Mouse (Mus musculus) fibroblast of lung, adult 2 months (primary cell): ENCODE data around the gene Pcdh19.

Experiments used
- DNase-seq: peaks from one replicate; pipeline ENCODE4 v3.0.0-alpha.2; 2011; ENCODE audit warnings: low read depth

Gene Pcdh19

DNA sequence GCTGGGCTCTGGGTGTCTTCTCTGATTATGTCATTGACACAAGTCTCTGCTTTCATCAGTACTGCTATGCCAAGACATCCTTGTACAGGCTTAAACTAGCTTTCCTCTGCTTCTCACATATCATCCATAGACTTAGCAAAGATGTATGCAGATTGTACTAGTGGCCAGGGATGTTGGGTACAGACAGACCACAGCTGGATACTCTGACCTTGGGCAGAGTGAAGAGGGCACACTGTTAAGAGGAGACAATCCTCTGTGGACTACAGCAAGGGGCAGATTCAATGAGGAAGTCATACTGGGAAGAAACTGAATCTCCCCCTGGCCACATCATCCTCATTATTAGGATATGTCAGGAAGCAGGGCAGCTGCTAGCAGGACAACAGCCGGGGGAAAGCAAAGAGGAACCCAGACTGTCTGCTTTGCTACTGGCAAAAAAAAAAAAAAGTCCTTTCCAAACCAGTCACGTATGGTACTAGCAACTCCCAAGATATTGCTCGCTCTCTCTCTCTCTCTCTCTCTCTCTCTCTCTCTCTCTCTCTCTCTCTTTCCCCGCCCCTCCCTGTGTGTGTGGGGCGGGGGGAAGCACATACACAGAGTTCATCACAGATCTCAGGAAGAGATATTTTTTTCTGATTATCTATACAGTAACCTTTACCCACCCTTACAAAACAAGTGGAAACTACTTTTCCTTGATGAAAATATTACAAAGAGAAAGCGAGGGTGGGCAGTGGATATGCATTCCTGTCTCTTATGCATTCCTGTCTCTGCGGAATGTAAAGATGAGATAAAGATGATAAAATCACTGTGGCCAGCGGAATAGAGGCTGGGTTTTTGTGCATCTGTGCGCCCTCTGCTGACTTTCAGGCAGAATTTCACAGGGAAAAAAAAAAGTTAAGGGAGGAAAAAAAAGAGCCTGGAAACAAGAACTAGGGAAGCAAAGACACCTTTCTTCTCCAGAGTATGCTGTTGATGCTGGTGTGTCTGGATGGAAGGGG is 31.2 kb downstream of the Pcdh19 start:
- DNase-seq: no peak

DNA sequence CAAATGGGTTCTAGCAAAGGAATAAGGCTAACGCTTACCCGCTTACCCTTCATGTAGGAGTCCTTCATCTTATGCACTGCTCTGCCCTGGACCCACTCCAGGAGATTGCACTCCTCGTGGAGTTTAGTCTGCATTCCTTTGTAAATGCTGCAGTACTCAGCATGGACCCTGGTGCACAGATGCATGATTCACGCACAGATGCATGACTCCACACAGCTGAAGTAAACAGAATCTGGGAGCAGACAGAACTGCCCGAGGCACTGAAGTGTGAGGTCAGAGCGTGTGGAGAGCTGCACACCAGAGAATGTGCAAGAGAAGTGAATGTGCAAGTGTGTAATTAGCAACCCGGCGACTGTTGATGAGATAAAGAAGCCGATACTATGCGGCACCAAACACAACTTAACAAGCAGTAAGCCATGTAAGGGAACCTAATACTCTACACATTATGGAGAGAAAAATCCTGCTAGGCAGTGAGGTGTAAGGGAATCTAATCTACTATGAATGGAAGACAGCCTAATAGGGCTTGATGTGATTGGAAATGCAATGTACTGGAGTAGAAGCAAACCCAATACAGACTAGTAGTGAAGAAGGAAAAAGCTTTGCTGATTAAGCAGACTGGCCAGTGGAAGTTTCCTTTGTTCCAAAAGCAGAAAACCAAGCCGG is 32.8 kb downstream of the Pcdh19 start:
- DNase-seq: no peak

DNA sequence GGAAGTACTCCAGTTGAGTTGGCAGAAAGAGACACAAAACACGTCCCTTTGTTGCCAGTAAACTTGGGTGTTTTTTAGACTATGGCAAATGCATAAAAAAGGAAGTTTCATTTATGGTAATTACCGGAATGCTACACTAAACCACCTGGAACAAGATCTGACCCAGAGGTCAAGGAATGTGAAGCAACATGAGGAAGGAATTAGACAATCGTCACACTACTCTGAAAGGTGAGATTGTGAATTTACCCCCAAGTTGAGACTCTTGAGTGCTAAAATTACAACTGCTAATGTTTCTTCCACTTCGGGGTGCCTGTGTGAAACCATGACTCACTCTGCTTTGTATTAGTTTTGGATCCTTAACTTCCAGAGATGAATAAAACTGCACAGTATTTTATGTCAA is 33.6 kb downstream of the Pcdh19 start:
- no peak for DNase-seq

DNA sequence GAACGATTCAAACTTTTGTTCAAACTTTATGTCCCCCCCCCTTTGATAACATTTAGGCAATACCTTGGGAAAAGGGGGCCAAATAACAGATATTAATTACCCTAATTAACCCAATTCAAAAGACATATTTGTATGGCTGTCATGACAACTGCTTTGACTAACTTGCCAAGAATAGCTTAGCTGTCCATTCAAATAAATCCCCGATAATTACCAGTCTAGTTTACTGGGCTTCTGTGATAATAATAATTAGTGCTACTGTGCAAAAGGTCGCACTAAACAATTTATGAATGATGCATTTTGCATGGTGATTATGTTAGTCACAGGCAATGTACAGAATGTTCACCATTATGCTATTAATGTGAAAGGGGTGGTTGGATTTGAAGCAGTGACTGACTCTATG is 35.7 kb downstream of the Pcdh19 start:
- DNase-seq: no peak

DNA sequence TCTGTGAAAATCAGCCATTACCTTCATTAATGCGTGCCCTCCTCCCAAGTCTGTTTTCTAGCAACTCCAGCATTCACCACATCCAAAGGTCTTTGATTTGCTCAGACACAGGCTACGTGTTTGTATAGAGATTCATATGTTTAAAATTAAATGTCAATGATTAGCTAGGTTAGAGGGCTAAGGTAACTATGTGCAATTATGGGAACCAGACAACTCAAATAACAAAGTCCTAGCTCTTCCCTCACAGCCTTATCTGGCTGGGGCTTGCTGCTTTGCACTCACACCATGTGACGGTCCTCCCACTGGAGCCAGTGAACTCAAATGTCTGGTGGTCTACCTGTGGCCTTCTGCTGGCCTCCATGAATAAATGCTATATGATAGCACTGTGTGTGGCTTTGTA is 38.4 kb downstream of the Pcdh19 start:
- no peak for DNase-seq

DNA sequence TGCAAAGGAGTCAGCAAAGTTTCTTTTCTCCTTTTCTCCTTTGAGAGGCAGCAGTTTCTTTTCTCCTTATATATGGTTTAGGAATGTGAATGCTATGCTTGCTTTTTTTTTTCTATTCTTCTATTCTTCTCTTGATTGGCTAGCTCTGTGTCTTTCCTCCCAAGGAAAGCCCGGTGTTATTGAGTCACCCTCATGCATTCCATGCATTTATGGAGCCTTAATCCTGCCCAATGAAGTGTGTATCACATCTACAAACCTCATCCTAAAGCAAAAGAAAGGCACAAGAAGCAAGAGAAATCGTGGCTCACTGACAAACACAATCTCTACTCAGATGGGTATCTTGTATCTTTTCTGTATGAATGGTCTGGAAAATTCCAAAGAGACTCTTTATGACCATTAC is 41.0 kb downstream of the Pcdh19 start:
- DNase-seq: no peak

DNA sequence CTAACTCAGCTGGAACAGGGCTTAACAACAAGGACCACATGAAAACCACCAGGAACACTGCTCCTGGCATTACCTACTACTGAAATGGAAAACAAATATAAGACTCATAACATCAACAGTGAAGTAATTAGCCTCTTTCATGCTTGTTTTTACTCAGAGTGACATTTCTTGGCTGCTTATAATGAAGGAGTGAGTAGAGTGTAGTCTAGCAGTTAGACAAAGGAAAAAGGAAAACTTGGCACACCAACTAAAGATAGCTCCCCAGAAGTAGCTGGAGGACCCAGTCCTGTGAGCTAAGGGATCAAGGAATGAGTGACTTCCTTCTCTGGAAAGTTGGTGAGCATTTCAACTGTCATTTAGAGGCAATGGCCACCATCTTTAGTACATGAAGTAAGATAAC is 49.3 kb downstream of the Pcdh19 start:
- DNase-seq: no peak

DNA sequence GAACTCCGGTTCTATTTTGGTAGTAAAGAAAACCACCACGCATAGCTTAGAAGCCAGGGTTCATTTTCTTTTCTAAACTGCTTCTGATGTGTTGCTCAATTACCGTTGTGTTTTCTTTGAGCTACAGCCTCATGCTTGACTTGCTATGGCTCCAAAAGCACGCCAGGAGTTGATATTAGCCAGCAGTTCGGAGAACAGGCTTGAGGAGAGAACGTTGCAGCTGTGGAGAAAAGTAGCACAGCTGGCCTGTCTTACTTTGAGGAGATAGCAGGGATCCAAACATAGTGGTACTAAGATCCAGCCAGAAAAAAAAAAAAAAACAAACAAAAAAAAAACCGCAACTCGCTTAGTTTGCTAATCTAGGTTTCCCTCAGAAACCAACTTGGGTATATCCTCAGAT is 59.2 kb downstream of the Pcdh19 start:
- DNase-seq: no peak

DNA sequence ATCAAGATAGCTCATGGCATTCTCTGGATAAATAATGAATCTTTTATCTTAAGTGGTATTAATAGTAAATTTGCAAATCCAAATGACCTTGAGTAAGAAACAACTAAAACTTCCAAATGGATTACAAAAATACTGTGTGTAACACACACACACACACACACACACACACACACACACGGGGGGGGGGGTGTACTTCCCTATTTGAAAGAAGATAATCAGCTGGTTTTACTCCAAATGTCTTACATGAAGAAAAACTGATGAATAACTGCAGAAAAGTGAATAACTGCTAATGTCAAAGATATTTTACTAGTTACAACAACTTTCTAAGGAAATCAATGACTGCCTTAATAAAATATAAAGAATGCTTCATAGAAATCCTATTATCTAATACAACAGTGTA is 70.6 kb downstream of the Pcdh19 start:
- no peak for DNase-seq

DNA sequence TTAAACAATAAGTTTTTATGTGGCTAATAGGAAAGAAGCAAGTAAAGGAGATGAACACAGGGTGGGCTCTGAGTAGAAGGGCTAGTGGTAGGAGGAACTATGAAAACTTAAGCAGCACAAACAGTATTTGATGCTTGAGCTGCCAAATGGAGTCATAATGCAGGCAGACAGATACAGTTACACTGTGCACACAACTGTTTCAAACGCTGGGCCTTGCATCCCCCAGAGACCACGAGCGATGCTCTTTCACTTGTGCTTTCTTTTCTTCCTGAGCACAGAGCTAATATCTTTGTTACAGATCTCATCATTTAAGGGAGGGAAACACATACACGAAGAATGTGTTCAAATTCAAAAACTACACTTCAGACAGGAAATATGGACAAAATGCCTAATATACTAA is 83.0 kb downstream of the Pcdh19 start:
- DNase-seq: no peak

DNA sequence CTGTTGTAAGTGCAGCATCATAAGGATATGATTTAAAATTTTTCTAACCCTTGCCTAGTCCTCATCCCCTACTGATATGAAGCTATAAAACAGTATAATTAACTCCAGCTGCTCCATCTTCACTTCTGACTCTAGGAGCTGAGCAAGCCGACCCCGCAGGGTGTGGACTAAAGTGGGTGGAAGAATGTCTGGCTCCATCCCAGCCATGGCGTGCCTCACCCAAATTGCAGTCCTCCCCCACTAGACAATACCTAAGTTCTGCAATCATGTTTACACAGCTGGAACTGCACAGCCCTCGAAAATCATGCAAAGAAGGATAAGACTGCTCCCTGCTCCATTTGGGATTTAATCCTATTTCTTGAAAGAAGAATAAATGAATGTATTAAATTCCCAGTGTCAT is 84.5 kb downstream of the Pcdh19 start:
- peak; percentile 59 for DNase-seq

DNA sequence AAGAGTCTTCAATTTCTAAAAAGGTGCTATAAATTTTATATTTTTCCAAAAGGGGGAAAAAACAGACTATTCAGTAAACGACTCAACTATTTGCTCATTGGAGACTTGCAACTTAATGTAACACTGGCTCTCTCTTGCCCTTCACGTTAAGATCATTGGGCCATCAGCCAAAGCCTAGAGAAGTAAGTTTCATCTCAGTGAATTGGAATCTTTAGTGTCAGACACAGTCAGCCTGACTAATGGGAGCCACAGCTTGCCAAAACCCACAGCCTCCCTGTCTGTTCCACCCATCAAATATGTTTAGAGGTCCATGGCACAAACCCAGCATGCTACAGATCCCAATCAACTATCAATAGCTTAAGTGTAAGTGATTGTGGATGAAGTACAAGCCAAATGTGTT is 86.7 kb downstream of the Pcdh19 start:
- DNase-seq: no peak

DNA sequence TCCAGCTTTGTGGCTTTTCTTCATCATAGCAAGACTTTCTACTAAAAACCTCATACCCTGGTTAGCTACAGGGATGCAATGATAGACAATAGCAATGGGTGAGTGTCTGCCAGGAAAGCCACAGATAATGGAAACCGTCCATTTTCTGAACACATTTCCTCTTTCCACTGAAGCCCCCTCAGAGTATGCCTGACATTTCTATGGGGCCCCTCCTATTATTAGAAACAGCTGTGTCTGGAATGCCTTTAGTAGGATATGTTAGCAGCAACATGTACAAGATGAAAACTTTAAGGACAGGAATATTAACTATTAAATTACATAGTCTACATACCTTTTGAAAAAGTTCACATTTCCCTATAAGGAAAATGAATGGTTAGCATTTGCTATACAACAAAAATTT is 87.1 kb downstream of the Pcdh19 start:
- DNase-seq: no peak

DNA sequence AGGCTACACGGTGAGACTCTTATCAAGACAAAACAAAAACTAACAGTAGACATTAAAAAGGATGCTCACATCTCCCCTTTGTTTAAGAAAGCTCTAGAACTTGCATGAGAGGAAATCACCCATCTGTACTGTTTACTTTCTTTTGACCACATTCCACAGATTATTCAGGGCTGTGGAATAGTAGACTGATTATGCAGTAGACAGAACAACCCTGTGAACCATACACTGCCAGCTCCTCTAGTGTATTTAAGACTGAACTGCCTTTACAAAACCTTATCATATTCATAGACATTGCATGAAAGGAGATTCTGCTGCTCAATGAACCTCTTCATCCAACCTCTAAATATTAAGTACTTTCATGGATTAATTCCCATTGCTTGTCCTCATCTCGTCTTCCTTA is 87.6 kb downstream of the Pcdh19 start:
- DNase-seq: no peak

DNA sequence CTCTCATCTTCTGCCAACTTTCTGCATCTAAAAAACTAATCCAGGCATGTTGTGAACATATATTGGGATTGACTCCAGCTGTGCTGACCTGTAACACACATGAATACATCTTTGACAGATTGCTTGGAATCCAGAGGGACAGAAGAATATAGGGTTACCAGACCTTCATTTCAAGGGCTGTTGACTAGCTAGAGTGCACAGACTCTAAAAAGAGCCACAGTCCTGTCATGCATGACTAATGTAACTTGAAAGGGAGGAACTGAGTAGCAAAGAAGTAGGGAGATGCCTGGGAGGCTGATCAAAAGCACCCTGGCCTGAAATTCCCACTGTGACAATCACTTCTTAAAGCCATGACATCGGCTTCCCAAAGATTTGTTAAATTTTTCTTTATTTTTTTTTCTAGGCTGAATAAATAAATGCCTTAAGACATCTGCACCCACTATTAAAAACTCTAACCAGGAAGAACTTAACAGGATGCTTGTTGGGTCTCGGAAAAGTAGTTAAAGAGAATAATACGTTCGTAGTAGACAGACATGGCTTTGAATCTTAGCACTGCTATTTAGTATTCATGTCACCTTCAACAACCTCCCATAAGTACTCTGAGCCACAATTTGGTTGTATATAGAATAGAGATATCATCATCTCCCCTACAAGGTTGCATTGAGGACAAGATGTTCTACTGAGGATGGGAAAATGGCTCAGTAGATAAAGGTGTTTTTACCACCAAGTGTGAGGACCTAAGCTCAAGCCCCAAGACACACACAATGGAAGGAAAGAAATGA is 113.0 kb downstream of the Pcdh19 start:
- no peak for DNase-seq

DNA sequence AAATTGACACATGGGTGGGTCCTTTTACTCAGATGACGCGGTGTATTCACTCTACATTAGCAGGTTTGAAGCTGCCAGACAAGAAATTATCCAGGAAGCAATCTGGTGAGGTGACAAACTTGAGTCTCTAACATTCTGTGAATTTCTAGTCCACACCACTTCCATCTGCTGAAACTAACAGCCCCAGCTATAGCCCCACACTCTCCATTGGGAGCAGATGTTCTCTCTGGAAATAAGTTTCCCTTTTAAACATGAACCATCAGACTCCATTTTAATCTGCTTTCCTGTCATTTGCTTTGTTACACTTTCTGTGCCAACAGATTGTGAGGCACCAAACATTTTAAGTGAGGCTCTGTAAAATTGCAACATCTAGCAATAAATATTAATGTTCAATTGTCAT is 123.4 kb downstream of the Pcdh19 start:
- DNase-seq: no peak
